In genomic region chr7:126746066-126746465, GRCm38 (mm10) we compare ENCODE assay signal across 9 mouse cellular contexts. TPM values are rescaled to one million over a fixed set of nuclear protein-coding genes. Genes with fewer than 3 reads are reported as not detected.
DNase-seq lines count a peak whose midpoint lies in the region.
"Had no signal": no experiment of that assay in that cellular context is flagged by ENCODE, and none has a peak within 500 bp of the region (broad histone marks: within the 10 kb centered on the region; RNA-seq: fewer than 3 reads in every experiment).

No protein-coding gene starts in this region.

- DNase-seq in 416B (ENCODE audit: low read depth) (peak; percentile 78), A20 (ENCODE audit: low read depth, low spot score) (peak; percentile 55), liver (peak; percentile 34)
- no peak for DNase-seq in urinary bladder, postnatal 4 days (ENCODE audit: low spot score in 2 of 2)
- no peak for DNase-seq in embryo, embryonic 10.5 days (ENCODE audit: low spot score)
- DNase-seq in embryo, embryonic 10 days (ENCODE audit: low spot score), result no peak
- DNase-seq: cerebellum, adult 2 months had no signal

- H3K4me1 ChIP-seq in megakaryocyte, embryonic 14.5 days, result peaks cover 24% of the 10 kb centered on the region
- H3K4me1 ChIP-seq: midbrain, embryonic 13.5 days had no signal

- H3K36me3 ChIP-seq in megakaryocyte, embryonic 14.5 days (replicated peaks; ENCODE audit: low read length), result no peaks in the 10 kb centered on the region
- H3K36me3 ChIP-seq: midbrain, embryonic 13.5 days had no signal

- peak overlapping the region; percentile 82 for H3K4me3 ChIP-seq in megakaryocyte, embryonic 14.5 days (replicated peaks)
- H3K4me3 ChIP-seq: midbrain, embryonic 13.5 days had no signal

- no peaks in the 10 kb centered on the region for H3K9me3 ChIP-seq in megakaryocyte, embryonic 14.5 days
- H3K9me3 ChIP-seq: midbrain, embryonic 13.5 days had no signal

- peaks cover 4% of the 10 kb centered on the region for H3K27me3 ChIP-seq in megakaryocyte, embryonic 14.5 days (replicated peaks)
- H3K27me3 ChIP-seq: midbrain, embryonic 13.5 days had no signal

RNA-seq across cellular contexts. Expression of gene Mapk3, which starts 13.3 kb away (rescaled TPM):
- polyA plus RNA-seq in megakaryocyte, embryonic 14.5 days (2012; ENCODE audit: insufficient read depth, low replicate concordance), result 213 and 289 TPM in 2 replicates

RNA-seq across cellular contexts. Expression of gene Gdpd3, which starts 20.1 kb away (rescaled TPM):
- polyA plus RNA-seq in megakaryocyte, embryonic 14.5 days (2012; ENCODE audit: insufficient read depth, low replicate concordance), result 3.4 TPM in 1 of 2 replicates, not detected in the other

RNA-seq across cellular contexts. Expression of gene Ypel3, which starts 30.7 kb away (rescaled TPM):
- 284 and 689 TPM in 2 replicates for polyA plus RNA-seq in megakaryocyte, embryonic 14.5 days (2012; ENCODE audit: insufficient read depth, low replicate concordance)

RNA-seq across cellular contexts. Expression of gene Tbx6, which starts 35.2 kb away (rescaled TPM):
- polyA plus RNA-seq in megakaryocyte, embryonic 14.5 days (2012; ENCODE audit: insufficient read depth, low replicate concordance), result 3.0 and 15.0 TPM in 2 replicates

RNA-seq across cellular contexts. Expression of gene Coro1a, which starts 38.5 kb away (rescaled TPM):
- 1,070 and 1,578 TPM in 2 replicates for polyA plus RNA-seq in megakaryocyte, embryonic 14.5 days (2012; ENCODE audit: insufficient read depth, low replicate concordance)

Comparison
In these comparisons a context has a peak if more than half of its experiments do, and no peak if none do; other contexts are left out.
1. DNase-seq: peak in 416B (single experiment), A20 (single experiment) and liver (single experiment); none in urinary bladder, postnatal 4 days (0 of 2), embryo, embryonic 10.5 days (single experiment) and embryo, embryonic 10 days (single experiment).